Mouse (Mus musculus) megakaryocyte, embryonic 14.5 days (primary cell): ENCODE data around the gene Styxl1.

Experiments
- FLI1 ChIP-seq: IDR thresholded peaks from 2 replicates; pipeline ENCODE4 v1.6.1; 2012; ENCODE audit warnings: low read length, inconsistent platforms, mixed read lengths
- GATA1 ChIP-seq: IDR thresholded peaks from 3 replicates; pipeline ENCODE4 v1.6.1; 2012; ENCODE audit warnings: mixed read lengths, low read length, inconsistent platforms, borderline replicate concordance

- TF ChIP-seq FLI1, result no peak
- TF ChIP-seq GATA1, result no peak
Measured at GRCm38 (mm10) chr5:135800927-135801326, 22.7 kb upstream of the Styxl1 start.
